Mouse (Mus musculus): Measurements from ENCODE around the gene H2-Q7.
A peak's percentile ranks its signal among the peaks of the same experiment; 100 is the strongest.
"Not testable (repeated sequence)": the region's sequence is repeated elsewhere in the genome, so short reads cannot be mapped to it uniquely, and the experiment has no call there.

Gene H2-Q7

DNA sequence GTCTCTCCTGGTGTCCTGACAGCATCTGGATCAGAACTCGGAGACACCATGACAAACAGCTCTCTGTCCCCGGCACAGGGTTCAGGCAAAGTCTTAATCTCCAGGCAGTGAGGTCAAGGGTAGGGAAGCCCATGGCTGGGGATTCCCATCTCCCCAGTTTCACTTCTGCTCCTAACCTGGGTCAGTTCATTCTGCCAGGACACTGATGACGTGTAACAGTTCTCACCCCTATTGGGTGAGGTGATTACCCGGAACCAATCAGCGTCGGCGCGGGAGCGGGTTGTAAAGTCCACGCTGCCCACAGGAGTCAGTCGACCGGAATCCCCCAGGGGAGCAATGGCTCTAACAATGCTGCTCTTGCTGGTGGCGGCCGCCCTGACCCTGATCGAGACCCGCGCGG, at the start of gene H2-Q7:
Gene H2-Q7, plus strand, starts transcription at position 271 of the 400 bp plus-strand sequence.
- peak; percentile 81 for DNase-seq

DNA sequence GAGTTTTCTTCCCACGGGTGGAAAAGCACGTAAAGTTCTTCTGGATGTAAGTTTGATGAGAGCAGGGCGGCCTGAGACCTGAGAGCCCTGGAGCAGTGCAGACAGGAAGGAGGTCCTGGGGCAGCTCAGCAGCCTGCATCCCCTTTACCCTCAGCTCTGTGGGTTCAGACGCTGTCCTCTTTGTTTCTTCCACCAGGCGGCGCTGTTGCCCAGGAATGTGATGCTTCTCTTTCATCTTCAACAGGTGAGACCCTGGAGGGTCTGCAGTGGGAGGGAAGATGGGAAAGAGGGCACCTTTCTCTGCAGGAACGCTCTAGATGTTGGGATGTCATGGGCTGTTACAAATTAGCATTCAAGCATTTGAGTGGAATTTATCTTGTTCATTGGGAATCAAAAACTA, 49.2 kb upstream of the H2-Q7 start:
- peak; percentile 29 for DNase-seq

DNA sequence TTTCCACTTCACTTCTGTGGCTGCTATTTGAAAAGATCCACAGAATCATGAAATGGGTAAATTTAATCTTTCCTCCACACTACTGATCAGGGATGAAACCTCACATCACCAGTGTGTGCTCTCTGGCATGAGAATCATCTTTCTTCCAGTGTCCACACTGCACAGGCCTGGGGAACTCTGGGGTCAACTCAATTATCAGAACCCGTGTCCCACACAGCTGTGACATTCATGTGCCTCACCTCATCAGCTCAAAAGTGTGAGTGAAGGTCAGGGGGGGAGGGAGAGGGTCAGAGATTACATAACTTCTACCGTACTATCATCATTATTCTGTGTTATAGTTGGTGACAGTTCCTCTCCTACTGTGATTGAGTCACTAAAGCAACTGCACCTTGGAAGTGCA, 46.3 kb upstream of the H2-Q7 start:
- DNase-seq: not testable (repeated sequence)

DNA sequence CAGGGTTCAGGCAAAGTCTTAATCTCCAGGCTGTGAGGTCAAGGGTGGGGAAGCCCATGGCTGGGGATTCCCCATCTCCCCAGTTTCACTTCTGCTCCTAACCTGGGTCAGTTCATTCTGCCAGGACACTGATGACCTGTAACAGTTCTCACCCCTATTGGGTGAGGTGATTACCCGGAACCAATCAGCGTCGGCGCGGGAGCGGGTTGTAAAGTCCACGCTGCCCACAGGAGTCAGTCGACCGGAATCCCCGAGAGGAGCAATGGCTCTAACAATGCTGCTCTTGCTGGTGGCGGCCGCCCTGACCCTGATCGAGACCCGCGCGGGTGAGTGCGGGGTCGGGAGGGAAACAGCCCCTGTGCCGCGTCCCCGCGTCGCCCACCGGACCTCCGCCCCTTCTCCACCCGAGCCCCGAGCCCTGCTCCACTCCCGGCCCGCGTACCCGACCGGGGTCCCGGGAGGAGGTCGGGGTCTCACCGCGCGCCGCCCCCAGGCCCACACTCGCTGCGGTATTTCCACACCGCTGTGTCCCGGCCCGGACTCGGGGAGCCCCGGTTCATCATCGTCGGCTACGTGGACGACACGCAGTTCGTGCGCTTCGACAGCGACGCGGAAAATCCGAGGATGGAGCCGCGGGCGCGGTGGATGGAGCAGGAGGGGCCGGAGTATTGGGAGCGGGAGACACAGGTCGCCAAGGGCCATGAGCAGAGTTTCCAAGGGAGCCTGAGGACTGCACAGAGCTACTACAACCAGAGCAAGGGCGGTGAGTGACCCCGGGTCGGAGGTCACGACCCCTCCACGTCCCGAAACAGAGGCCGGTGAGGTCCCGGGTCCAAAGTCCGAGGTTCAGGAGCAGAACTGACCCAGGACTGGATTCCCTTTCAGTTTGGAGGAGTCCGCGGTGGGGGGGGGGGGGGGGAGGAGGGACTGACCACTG, 44.8 kb upstream of the H2-Q7 start:
- DNase-seq: peak; percentile 17

DNA sequence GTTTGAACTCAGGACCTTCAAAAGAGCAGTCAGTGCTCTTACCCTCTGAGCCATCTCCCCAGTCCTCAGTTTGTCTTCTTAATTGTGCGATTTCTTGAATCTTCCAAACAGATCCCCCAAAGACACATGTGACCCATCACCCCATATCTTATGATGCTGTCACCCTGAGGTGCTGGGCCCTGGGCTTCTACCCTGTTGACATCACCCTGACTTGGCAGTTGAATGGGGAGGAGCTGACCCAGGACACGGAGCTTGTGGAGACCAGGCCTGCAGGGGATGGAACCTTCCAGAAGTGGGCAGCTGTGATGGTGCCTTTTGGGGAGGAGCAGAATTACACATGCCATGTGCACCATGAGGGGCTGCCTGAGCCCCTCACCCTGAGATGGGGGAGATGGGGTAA, 42.0 kb upstream of the H2-Q7 start:
- DNase-seq: not testable (repeated sequence)

DNA sequence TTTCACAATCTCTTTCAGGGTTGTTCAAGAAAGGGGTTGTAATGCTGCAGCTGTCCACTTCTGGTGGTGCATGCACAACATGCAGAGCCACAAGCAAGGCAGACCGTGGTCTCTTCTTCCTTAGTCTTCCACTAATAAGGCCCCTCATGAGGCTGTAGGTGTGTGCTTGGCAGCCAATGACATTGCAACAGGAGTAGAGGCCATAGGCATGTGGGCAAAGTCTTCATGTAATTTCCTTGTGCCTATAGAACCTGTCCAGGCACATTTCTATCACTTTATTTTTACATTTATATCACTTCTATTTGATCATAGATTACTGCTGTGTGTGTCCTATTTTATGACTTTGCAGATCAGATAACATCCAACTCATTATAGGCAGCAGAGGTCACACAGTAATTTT, 25.9 kb upstream of the H2-Q7 start:
- DNase-seq: not testable (repeated sequence)

DNA sequence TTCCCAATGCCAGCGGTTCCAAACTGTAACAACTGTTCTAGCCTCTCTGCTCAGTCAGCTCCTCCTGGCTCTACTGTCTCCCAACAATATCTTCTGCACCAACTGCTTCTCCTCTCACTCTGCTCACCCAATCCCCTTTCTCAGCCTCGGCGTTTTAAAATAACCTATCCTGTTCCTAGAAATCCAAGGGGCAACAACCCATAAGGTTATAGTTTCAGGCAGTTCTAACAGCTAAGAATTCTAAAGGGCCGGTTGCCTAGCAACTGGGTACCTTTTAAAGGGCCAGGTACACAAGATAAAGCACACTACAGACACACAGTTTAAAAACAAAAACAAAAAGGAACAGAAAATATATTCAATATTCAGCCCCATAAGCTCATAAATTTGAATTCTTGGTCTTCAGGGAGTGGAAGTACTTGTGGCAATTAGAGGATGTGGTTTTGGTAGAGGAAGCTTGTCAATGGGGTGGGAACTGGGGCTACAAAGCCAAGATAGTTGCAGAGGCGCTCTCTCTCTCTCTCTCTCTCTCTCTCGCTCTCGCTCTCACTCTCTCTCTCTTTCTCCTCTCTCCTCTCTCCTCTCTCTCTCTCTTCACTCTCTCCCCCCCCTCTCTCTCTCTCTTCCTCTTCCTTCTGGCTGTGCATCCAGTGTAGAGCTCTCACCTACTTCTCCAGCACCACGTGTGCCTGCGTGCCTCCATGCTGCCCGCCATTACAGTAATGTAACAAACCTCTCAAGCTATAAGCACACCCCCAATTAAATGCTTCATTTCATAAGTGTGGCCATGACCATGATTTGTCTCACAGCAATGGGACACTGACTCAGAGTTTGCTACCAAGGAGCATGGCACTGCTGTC, 23.5 kb upstream of the H2-Q7 start:
- DNase-seq: not testable (repeated sequence)

DNA sequence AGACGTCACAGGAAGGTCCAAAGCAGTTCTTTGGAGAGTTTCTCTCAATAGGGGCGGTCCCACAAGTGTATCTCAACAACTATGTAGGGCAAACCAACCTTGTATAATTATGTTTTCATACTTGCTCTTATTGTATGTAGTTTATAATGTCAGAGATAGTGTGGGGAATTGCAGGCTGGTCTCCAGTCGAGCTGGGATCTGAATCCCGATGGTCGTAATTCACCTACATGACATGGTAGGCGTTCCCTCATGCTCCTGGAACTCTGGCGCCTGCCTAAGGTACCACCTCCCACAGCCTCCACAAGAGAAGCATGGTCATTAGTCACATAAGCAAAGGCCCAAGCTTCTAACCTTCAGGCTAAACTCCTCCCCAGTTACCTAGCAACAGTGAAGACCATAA, 20.2 kb upstream of the H2-Q7 start:
- DNase-seq: no peak

DNA sequence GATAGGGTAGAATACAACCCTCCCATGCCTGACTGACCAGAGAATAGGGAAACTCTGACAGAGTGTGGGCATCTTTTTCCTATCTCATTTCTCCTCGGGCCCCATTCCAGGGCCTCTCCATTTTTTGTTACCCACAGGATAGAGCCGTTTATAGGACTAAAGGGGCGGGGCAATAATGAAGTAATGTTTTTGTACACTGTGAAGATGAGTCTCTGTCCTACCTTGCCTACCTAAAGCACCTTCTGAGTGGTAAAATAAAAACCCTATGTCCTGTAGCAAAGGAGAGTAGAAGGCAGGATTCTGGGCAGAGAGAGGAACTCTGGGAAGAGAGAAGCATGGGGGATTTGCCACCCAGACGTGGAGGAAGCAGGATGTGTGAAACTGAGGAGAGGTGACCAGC, 19.4 kb upstream of the H2-Q7 start:
- not testable (repeated sequence) for DNase-seq

DNA sequence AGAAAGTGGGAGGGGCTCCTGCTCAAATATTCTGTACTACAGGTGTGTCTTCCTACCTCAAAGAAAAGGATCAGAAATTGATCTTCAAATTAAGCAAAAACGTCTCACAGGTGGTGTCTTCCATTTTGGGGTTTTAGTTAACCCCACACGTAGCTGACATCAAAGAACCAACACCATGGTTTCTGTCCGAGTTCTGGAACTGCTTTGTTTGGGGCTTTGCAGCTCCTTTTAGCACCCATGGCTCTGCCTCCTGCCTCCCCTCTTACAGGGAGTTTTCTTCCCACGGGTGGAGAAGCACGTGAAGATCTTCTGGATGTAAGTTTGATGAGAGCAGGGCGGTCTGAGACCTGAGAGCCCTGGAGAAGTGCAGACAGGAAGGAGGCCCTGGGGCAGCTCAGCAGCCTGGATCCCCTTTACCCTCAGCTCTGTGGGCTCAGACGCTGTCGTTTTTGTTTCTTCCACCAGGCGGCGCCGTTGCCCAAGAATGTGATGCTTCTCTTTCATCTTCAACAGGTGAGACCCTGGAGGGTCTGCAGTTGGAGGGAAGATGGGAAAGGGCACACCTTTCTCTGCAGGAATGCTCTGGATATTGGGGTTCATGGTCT, 18.6 kb upstream of the H2-Q7 start:
- DNase-seq: peak; percentile 40

DNA sequence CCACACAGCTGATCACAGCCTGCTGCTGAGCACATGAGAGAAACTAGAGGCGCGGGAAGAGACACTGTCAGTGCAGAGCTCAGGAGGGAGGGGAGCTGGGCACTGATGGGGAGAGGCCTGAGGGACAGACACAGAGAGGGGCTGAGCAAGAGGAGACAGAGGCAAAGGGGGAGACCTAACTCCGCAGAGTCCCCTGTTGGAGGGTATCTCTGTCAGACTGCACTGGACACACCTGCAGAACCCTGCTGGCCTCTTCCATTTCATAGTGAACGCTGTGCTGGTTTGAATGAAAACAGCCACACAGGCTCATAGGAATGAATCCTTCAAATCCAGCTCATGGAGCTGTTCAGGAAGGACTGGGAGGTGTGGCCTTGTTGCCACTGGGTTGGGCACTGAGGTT, 17.6 kb upstream of the H2-Q7 start:
- DNase-seq: not testable (repeated sequence)

DNA sequence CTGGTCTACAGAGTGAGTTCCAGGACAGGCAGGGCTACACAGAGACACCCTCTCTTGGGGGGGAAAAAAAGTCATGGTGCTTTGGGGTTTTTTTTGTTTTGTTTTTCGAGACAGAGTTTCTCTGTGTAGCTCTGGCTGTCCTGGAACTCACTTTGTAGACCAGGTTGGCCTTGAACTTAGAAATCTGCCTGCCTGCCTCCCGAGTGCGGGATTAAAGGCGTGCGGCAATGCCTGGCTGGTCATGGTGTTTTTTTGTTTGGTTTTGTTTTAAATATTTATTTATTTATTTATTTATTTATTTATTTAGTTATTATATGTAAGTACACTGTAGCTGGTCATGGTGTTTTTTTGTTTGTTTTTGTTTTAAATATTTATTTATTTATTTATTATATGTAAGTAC, 16.6 kb upstream of the H2-Q7 start:
- not testable (repeated sequence) for DNase-seq

DNA sequence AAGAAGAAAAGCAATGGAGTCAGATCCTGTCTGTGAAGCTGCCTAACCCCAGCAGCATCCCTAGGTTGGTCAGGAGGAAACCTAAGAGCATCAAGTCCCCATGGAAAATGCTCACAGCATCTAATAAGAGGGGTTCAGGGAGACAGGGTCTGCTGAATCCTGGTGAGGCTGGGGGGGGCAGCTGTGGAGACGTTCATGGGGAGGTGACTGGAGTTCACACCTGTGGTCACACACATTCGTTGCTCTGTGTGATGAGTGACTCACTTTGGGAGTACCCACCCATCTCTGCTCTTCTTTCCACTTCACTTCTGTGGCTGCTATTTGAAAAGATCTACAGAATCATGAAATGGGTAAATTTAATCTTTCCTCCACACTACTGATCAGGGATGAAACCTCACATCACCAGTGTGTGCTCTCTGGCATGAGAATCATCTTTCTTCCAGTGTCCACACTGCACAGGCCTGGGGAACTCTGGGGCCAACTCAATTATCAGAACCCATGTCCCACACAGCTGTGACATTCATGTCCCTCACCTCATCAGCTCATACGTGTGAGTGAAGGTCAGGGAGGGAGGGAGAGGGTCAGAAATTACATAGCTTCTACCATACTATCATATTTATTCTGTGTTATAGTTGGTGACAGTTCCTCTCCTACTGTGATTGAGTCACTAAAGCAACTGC, 15.7 kb upstream of the H2-Q7 start:
- not testable (repeated sequence) for DNase-seq

DNA sequence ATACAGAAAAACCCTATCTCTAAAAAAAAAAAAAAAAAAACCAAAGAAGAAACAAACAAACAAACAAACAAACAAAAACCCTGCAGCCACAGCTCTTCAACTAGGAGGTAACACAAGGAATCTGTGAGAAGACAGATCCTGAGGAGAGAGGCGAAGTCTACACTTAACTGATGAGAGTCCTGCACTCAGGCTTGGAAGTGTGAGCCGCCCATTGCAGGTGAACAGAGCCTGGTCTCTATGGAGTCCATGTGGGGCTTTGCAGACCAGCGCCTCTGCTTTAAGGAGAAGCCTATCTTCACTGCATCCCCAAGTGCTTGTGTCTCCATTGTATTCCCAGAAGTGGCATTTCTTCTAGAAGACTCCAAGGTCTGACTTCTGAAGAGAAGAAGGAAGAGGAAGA, 14.8 kb upstream of the H2-Q7 start:
- DNase-seq: not testable (repeated sequence)

DNA sequence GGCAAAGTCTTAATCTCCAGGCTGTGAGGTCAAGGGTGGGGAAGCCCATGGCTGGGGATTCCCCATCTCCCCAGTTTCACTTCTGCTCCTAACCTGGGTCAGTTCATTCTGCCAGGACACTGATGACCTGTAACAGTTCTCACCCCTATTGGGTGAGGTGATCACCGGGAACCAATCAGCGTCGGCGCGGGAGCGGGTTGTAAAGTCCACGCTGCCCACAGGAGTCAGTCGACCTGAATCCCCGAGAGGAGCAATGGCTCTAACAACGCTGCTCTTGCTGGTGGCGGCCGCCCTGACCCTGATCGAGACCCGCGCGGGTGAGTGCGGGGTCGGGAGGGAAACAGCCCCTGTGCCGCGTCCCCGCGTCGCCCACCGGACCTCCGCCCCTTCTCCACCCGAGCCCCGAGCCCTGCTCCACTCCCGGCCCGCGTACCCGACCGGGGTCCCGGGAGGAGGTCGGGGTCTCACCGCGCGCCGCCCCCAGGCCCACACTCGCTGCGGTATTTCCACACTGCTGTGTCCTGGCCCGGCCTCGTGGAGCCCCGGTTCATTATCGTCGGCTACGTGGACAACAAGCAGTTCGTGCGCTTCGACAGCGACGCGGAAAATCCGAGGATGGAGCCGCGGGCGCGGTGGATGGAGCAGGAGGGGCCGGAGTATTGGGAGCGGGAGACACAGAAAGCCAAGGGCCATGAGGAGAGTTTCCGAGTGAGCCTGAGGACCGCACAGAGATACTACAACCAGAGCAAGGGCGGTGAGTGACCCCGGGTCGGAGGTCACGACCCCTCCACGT, 14.1 kb upstream of the H2-Q7 start, which contains the start of gene H2-Q6:
Gene H2-Q6, plus strand, starts transcription at position 227 of the 793 bp plus-strand sequence.
- peak; percentile 71 for DNase-seq

DNA sequence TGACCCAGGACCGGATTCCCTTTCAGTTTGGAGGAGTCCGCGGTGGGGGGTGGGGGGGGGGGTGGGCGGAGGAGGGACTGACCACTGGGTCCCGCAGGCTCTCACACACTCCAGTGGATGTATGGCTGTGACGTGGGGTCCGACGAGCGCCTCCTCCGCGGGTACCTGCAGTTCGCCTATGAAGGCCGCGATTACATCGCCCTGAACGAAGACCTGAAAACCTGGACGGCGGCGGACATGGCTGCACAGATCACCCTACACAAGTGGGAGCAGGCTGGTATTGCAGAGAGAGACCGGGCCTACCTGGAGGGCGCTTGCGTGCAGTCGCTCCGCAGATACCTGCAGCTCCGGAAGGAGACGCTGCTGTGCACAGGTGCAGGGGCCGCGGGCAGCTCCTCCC, 13.5 kb upstream of the H2-Q7 start:
- not testable (repeated sequence) for DNase-seq

DNA sequence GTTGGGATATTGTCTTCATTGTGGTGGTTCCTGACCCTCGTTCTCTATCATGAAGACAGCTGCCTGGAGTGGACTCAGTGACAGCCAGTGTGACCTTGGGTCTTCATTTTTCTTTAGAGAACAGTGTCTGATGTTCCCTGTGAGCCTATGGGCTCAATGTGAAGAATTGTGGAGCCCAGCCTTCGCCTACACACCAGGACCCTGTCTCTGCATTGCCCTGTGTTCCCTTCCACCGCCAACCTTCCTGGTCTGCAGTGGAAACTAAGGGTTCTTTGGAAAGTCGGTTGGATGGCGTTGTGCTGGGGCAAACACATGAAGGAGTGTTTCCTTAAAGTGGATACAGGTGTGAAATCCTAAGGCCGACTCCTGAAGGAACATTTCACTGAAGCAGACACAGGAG, 10.1 kb upstream of the H2-Q7 start:
- not testable (repeated sequence) for DNase-seq

DNA sequence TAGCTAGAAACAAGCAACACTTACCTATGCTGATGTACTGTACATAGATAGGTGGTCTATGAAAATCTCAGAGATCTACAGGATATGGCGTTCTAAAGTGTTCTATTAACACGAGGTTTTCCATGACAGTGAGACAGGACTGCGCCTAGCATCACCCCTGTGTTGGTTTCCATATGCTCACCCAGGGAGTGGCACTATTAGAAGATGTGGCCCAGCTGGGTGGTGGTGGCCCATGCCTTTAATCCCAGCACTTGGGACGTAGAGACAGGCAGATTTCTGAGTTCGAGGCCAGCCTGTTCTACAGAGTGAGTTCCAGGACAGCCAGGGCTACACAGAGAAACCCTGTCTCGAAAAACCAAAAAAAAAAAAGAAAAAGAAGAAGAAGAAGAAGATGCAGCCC, 8.3 kb upstream of the H2-Q7 start:
- not testable (repeated sequence) for DNase-seq

DNA sequence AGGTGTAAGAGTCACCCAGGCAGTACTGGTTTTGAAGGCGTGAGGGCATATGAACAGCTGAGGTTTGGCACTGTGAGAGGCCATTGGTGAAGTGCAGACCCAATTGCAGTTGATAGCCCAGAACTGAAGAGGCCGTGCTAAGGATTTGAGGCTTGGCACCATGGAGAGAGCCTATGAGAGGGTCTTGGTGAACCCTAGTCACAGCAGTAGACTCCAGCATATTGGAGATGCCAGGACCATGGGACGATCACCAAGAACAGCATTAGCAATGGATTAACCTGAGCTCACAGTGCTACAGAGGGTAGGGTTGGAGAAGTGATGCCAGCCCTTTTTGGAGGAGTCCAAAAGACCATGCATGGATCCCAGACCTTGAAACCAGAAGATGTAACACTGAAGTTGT, 6.8 kb upstream of the H2-Q7 start:
- DNase-seq: not testable (repeated sequence)

DNA sequence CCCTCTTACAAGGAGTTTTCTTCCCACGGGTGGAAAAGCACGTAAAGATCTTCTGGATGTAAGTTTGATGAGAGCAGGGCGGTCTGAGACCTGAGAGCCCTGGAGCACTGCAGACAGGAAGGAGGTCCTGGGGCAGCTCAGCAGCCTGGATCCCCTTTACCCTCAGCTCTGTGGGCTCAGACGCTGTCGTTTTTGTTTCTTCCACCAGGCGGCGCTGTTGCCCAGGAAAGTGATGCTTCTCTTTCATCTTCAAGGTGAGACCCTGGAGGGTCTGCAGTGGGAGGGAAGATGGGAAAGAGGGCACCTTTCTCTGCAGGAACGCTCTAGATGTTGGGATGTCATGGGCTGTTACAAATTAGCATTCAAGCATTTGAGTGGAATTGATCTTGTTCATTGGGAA, 4.1 kb upstream of the H2-Q7 start:
- not testable (repeated sequence) for DNase-seq

DNA sequence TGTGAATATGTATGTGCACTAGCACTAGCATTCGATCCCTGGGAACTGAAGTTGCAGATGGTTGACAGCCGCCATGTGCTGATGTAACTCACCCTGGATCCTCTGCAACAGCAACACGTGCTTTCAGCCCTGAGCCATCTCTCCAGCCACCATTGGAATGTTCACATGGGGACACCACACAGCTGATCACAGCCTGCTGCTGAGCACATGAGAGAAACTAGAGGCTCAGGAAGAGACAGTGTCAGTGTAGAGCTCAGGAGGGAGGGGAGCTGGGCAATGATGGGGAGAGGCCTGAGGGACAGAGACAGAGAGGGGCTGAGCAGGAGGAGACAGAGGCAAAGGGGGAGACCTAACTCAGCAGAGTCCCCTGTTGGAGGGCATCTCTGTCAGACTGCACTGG, 3.4 kb upstream of the H2-Q7 start:
- not testable (repeated sequence) for DNase-seq

All from kidney, adult 18-20 months (tissue).